Mouse (Mus musculus) erythroblast, embryonic 14.5 days (primary cell): Measurements from ENCODE around the gene Ahcy. TPM values are rescaled to one million over a fixed set of nuclear protein-coding genes. Genes with fewer than 3 reads are reported as not detected.
A peak's percentile ranks its signal among the peaks of the same experiment; 100 is the strongest.
"Not testable (repeated sequence)": the region's sequence is repeated elsewhere in the genome, so short reads cannot be mapped to it uniquely, and the experiment has no call there.

Experiments used
- H3K27me3 ChIP-seq: 2 replicates; pipeline ENCODE4 v1.6.1; 2012; ENCODE audit warnings: inconsistent platforms; ENCODE audit not compliant: control insufficient read depth
- H3K36me3 ChIP-seq: 2 replicates; pipeline ENCODE4 v1.6.1; 2012; ENCODE audit warnings: mild to moderate bottlenecking, inconsistent platforms; ENCODE audit not compliant: control insufficient read depth
- H3K4me1 ChIP-seq: 2 replicates; pipeline ENCODE4 v1.6.1; 2012; ENCODE audit warnings: inconsistent platforms; ENCODE audit not compliant: control insufficient read depth
- H3K4me3 ChIP-seq: replicated peaks from 2 replicates; pipeline ENCODE3; 2012; ENCODE audit warnings: moderate library complexity, mild to moderate bottlenecking, inconsistent platforms
- H3K9me3 ChIP-seq: 2 replicates; pipeline ENCODE4 v1.6.1; 2012; ENCODE audit warnings: low read length, inconsistent platforms, mixed read lengths; ENCODE audit not compliant: control insufficient read depth
- GATA1 ChIP-seq: IDR thresholded peaks from 2 replicates; pipeline ENCODE4 v1.6.1; 2012; ENCODE audit warnings: low read length, inconsistent platforms, mixed read lengths
- TAL1 ChIP-seq: IDR thresholded peaks from 3 replicates; pipeline ENCODE4 v1.6.1; 2012; ENCODE audit warnings: low read length, inconsistent platforms, mixed read lengths
- polyA plus RNA-seq: library from polyadenylated mRNA; stranded (reverse); fragments of >175 nt; gene quantifications from 2 replicates; pipeline ENCODE4 v1.2.3, GENCODE M21; 2012

The Ahcy gene
- polyA plus RNA-seq, 1 experiment = 0.48 TPM

DNA sequence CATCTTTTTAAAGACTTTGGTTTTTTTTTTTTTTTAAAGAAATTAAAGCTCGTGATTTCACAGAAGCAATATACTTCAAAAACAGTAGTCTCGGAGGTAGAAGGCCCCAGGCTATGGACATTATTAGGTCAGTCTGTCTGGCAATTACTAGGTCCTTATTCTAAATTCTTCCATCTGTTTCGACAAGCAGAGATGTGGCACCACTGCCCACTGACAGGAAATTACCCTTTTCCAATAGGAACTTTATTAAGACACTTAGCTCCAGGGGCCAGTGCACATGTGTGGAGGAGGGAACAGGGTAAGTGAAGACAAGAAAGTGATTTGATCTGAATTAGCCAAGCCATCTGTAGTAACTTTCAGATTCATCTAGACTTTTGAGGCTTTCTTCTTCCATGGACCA, 19.6 kb downstream of the Ahcy start:
- Histone ChIP-seq H3K36me3 (peaks cover 7% of the 10 kb centered on the region), H3K27me3 (no peaks in the 10 kb centered on the region), H3K4me1 (peaks cover 30% of the 10 kb centered on the region), H3K9me3 (no peaks in the 10 kb centered on the region), H3K4me3 (no peak overlapping the region)
- TF ChIP-seq TAL1 = no peak
- no peak for TF ChIP-seq GATA1

- not testable (repeated sequence) for H3K9me3 ChIP-seq, H3K36me3 ChIP-seq, H3K4me3 ChIP-seq, H3K27me3 ChIP-seq
- H3K4me1 ChIP-seq = peaks cover 30% of the 10 kb centered on the region
These were observed 20.8 kb downstream of the Ahcy start for GRCm38 (mm10) chr2:155053512-155053911.

GRCm38 (mm10) chr2:155052681-155053080, 21.6 kb downstream of the Ahcy start:
- H3K4me3 ChIP-seq = no peak overlapping the region
- H3K9me3 ChIP-seq = no peaks in the 10 kb centered on the region
- peaks cover 30% of the 10 kb centered on the region for H3K4me1 ChIP-seq
- H3K36me3 ChIP-seq = no peaks in the 10 kb centered on the region
- TF ChIP-seq TAL1 (no peak), GATA1 (no peak)
- H3K27me3 ChIP-seq = no peaks in the 10 kb centered on the region

DNA sequence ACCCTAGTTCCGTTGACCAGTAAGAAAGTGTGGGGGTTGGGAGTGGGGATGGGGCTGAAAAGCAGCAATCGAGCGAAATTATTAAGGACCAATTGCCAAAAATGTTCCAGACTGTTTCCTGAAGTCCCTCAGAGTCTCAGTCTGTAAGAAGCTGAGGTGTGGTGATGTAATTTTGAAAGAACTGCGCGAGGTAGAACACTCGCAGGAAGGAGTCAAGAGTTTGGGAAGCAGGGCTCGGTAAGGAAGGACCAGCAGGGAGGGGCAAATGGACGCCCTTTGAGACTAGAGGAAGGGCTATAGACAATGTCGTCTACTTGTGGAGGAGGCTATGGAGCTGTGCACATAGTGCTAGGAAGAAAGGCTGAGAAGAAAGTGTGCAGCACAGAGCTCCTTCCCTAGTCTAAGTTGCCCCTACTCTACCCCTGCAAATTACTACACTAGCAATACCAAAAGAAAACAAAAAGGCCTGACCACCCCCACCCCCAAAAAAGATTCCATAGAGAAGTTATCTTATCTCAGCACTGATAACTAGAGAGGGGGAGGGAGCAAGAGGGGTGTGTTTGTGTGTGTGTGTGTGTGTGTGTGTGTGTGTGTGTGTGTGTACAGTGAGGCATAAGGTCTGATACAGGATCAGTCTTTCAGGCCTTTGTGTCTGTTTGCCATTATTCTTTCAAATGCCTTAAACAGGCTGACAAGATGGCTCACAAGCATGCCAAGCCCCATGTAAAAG, 22.5 kb downstream of the Ahcy start:
- H3K4me1 ChIP-seq = peaks cover 30% of the 10 kb centered on the region
- H3K9me3 ChIP-seq = no peaks in the 10 kb centered on the region
- peak overlapping the region; percentile 67 for H3K4me3 ChIP-seq
- TF ChIP-seq GATA1 (no peak), TAL1 (no peak)
- H3K36me3 ChIP-seq = no peaks in the 10 kb centered on the region
- H3K27me3 ChIP-seq = no peaks in the 10 kb centered on the region

- H3K9me3 ChIP-seq = no peaks in the 10 kb centered on the region
- peaks cover 30% of the 10 kb centered on the region for H3K4me1 ChIP-seq
- H3K36me3 ChIP-seq = no peaks in the 10 kb centered on the region
- H3K27me3 ChIP-seq = no peaks in the 10 kb centered on the region
- H3K4me3 ChIP-seq = peak overlapping the region; percentile 67
- no peak for TF ChIP-seq TAL1
These were observed 23.6 kb downstream of the Ahcy start for GRCm38 (mm10) chr2:155050504-155051236.

GRCm38 (mm10) chr2:155050108-155050503, 24.2 kb downstream of the Ahcy start:
- TF ChIP-seq TAL1 = no peak

GRCm38 (mm10) chr2:155047452-155048178, 26.7 kb downstream of the Ahcy start:
- Histone ChIP-seq H3K9me3 (no peaks in the 10 kb centered on the region), H3K36me3 (no peaks in the 10 kb centered on the region), H3K27me3 (peaks cover under 1% of the 10 kb centered on the region; the same call in 1 of the 2 replicates), H3K4me1 (peaks cover 24% of the 10 kb centered on the region), H3K4me3 (no peak overlapping the region)
- TF ChIP-seq TAL1 = no peak
- TF ChIP-seq GATA1 = no peak

More at GRCm38 (mm10) chr2:155050108-155050503, 24.2 kb downstream of the Ahcy start:
- Histone ChIP-seq H3K9me3 (no peaks in the 10 kb centered on the region), H3K36me3 (no peaks in the 10 kb centered on the region), H3K4me3 (peak overlapping the region; percentile 67), H3K27me3 (no peaks in the 10 kb centered on the region), H3K4me1 (peaks cover 30% of the 10 kb centered on the region)

DNA sequence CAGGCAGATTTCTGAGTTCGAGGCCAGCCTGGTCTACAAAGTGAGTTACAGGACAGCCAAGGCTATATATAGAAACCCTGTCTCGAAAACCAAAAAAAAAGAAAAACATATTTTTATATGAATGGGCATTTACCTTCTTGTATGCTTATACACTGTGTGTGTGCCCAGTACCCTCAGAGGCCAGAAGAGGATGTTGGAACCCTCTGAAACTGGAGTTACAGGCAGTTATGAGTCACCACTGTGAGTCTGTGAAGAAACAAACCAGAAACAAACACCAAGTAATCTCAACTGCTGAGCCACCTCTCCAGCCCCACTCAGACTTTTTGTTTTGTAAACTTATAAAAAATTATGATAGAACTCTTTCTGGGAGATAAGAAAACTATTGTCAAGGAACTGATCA, 27.5 kb downstream of the Ahcy start:
- peaks cover 2% of the 10 kb centered on the region; the same call in 1 of the 2 replicates for H3K27me3 ChIP-seq
- H3K4me1 ChIP-seq = peaks cover 17% of the 10 kb centered on the region
- no peak overlapping the region for H3K4me3 ChIP-seq
- TF ChIP-seq GATA1 (no peak), TAL1 (no peak)
- H3K9me3 ChIP-seq = no peaks in the 10 kb centered on the region
- H3K36me3 ChIP-seq = no peaks in the 10 kb centered on the region

DNA sequence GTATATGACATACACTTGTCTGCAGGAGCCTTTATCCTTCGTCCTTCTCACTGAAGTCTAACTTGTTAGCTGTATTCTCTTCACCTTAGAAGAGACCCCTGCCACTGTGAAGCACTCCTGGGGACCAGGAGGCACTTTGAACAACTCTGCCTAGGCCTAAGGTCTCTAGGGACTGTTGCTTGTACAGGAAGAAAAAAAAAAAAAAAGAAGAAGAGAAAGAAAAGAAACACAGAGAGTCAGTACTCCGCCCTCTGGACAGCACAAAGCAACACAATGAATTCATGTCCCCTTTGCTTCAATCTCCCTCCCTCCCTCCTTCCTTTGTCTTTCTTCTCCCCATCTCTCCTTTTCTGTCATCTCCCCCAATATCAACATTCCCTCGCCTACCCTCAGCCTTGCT, 29.2 kb downstream of the Ahcy start:
- H3K27me3 ChIP-seq = peaks cover 2% of the 10 kb centered on the region; the same call in 1 of the 2 replicates
- peaks cover 3% of the 10 kb centered on the region for H3K4me1 ChIP-seq
- H3K36me3 ChIP-seq = no peaks in the 10 kb centered on the region
- H3K9me3 ChIP-seq = no peaks in the 10 kb centered on the region
- no peak for TF ChIP-seq GATA1
- TF ChIP-seq TAL1 = no peak
- no peak overlapping the region for H3K4me3 ChIP-seq
